Comparison of ENCODE assay signal across 8 mouse cellular contexts in the genomic region with DNA sequence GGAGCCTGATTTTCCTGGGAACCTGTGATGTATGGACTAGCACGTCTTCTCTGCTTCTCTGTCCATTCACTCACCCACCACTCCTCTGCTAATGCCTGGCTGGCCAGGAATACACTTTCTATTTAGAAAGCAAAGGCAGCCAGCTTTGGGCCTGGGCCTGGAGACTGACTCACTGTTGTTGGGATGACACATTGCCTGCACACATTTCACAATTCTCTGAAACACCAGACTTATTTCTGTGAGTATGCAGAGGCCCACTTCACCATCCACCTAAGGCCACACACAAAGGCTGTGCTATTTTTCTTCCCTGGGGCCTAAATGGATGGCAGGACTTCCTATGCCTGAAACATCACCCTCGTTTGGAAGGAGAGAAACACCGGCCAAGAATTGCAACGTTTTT.
DNase-seq lines count a peak whose midpoint lies in the region; ATAC-seq and TF ChIP-seq lines count a peak whose summit lies in the region.

No protein-coding gene starts in this region.

- no peak overlapping the region for H3K4me3 ChIP-seq in midbrain, embryonic 14.5 days (replicated peaks; ENCODE audit: low read depth, low read length)
- no peak overlapping the region for H3K4me3 ChIP-seq in midbrain, embryonic 16.5 days (ENCODE audit: low read depth, low read length)
- no peak overlapping the region for H3K4me3 ChIP-seq in myocyte
- H3K4me3 ChIP-seq in intestine, postnatal 0 days (ENCODE audit: low read depth, low read length) = no peak overlapping the region
- no peak overlapping the region for H3K4me3 ChIP-seq in midbrain, embryonic 11.5 days (ENCODE audit: low read depth, low read length)

- H3K27me3 ChIP-seq in midbrain, embryonic 14.5 days (ENCODE audit: control insufficient read depth, insufficient read depth, low read length) = no peaks in the 10 kb centered on the region
- H3K27me3 ChIP-seq in midbrain, embryonic 16.5 days (ENCODE audit: control insufficient read depth, insufficient read depth, low read depth, low read length) = no peaks in the 10 kb centered on the region
- H3K27me3 ChIP-seq in myocyte (ENCODE audit: control insufficient read depth, insufficient read depth, insufficient read length) = no peaks in the 10 kb centered on the region
- H3K27me3 ChIP-seq in intestine, postnatal 0 days (replicated peaks; ENCODE audit: control insufficient read depth, insufficient read depth, low read length) = no peaks in the 10 kb centered on the region
- H3K27me3 ChIP-seq in midbrain, embryonic 11.5 days (ENCODE audit: control insufficient read depth, insufficient read depth, low read length) = no peaks in the 10 kb centered on the region

- WGBS in midbrain, embryonic 14.5 days = 71% methylated on average over 4 of the region's 4 CpGs
- 62% methylated on average over 4 of the region's 4 CpGs for WGBS in midbrain, embryonic 16.5 days
- WGBS in intestine, postnatal 0 days = 55% methylated on average over 4 of the region's 4 CpGs
- 80% methylated on average over 4 of the region's 4 CpGs for WGBS in midbrain, embryonic 11.5 days

- H3K79me2 ChIP-seq in myocyte (ENCODE audit: control insufficient read depth, insufficient read depth) = no peaks in the 10 kb centered on the region

- H3K4me1 ChIP-seq in midbrain, embryonic 14.5 days (ENCODE audit: control insufficient read depth, insufficient read depth, low read length) = no peaks in the 10 kb centered on the region
- no peaks in the 10 kb centered on the region for H3K4me1 ChIP-seq in midbrain, embryonic 16.5 days (ENCODE audit: control insufficient read depth, insufficient read depth, low read length)
- H3K4me1 ChIP-seq in intestine, postnatal 0 days (replicated peaks; ENCODE audit: control insufficient read depth, insufficient read depth, low read length) = no peaks in the 10 kb centered on the region
- H3K4me1 ChIP-seq in midbrain, embryonic 11.5 days (ENCODE audit: control insufficient read depth, insufficient read depth, low read length) = no peaks in the 10 kb centered on the region

- TF ChIP-seq POLR2A in myocyte (IDR thresholded peaks at IDR 0.05; ENCODE audit: insufficient read length, low read depth) = no peak

- H3K27ac ChIP-seq in midbrain, embryonic 14.5 days (replicated peaks; ENCODE audit: low read depth, low read length) = no peak overlapping the region
- no peak overlapping the region for H3K27ac ChIP-seq in midbrain, embryonic 16.5 days (ENCODE audit: low read length)
- no peak overlapping the region for H3K27ac ChIP-seq in intestine, postnatal 0 days (ENCODE audit: low read depth, low read length)
- H3K27ac ChIP-seq in midbrain, embryonic 11.5 days (ENCODE audit: low read depth, low read length) = no peak overlapping the region

- TF ChIP-seq CTCF in intestine, postnatal 0 days (IDR thresholded peaks at IDR 0.05; ENCODE audit: low read depth) = no peak

- H3K9me3 ChIP-seq in midbrain, embryonic 14.5 days (ENCODE audit: control insufficient read depth, low read length) = no peaks in the 10 kb centered on the region
- no peaks in the 10 kb centered on the region for H3K9me3 ChIP-seq in midbrain, embryonic 16.5 days (replicated peaks; ENCODE audit: control insufficient read depth, low read length, poor library complexity, severe bottlenecking)
- H3K9me3 ChIP-seq in intestine, postnatal 0 days (ENCODE audit: control insufficient read depth) = no peaks in the 10 kb centered on the region
- H3K9me3 ChIP-seq in midbrain, embryonic 11.5 days (ENCODE audit: control insufficient read depth, low read length) = no peaks in the 10 kb centered on the region

- H3K9ac ChIP-seq in midbrain, embryonic 14.5 days (replicated peaks; ENCODE audit: low read length) = no peak overlapping the region
- H3K9ac ChIP-seq in midbrain, embryonic 16.5 days (ENCODE audit: low read depth, low read length) = no peak overlapping the region
- H3K9ac ChIP-seq in intestine, postnatal 0 days (ENCODE audit: low read depth, low read length) = no peak overlapping the region
- H3K9ac ChIP-seq in midbrain, embryonic 11.5 days (ENCODE audit: low read length) = no peak overlapping the region

- no peaks in the 10 kb centered on the region for H3K36me3 ChIP-seq in midbrain, embryonic 14.5 days (ENCODE audit: control insufficient read depth, insufficient read depth, low read length)
- H3K36me3 ChIP-seq in midbrain, embryonic 16.5 days (ENCODE audit: control insufficient read depth, insufficient read depth, low read length) = no peaks in the 10 kb centered on the region
- no peaks in the 10 kb centered on the region for H3K36me3 ChIP-seq in myocyte (ENCODE audit: control insufficient read depth, insufficient read depth)
- no peaks in the 10 kb centered on the region for H3K36me3 ChIP-seq in intestine, postnatal 0 days (ENCODE audit: control insufficient read depth, insufficient read depth)
- no peaks in the 10 kb centered on the region for H3K36me3 ChIP-seq in midbrain, embryonic 11.5 days (ENCODE audit: control insufficient read depth, insufficient read depth, low read length)

- no peak for ATAC-seq in midbrain, embryonic 14.5 days (ENCODE audit: low FRiP score, low TSS enrichment)
- ATAC-seq in midbrain, embryonic 16.5 days = no peak
- no peak for ATAC-seq in intestine, postnatal 0 days
- ATAC-seq in midbrain, embryonic 11.5 days (ENCODE audit: low FRiP score) = no peak

- H3ac ChIP-seq in myocyte (ENCODE audit: control insufficient read depth, insufficient read length) = no peak overlapping the region

- DNase-seq in midbrain, embryonic 14.5 days = peak; percentile 15
- DNase-seq in fat pad, adult 2 months (ENCODE audit: extremely low read depth, low read depth, low spot score) = peak; percentile 26
- peak; percentile 36 to 76 for DNase-seq in layer of hippocampus, adult 18-20 months (ENCODE audit: low spot score in 2 of 2)
- no peak for DNase-seq in cerebellum, adult 11 months
- no peak for DNase-seq in midbrain, embryonic 11.5 days (ENCODE audit: low spot score, missing footprints)

- H3K4me2 ChIP-seq in midbrain, embryonic 14.5 days (ENCODE audit: low read length) = no peak overlapping the region
- H3K4me2 ChIP-seq in midbrain, embryonic 16.5 days (ENCODE audit: low read length) = no peak overlapping the region
- H3K4me2 ChIP-seq in myocyte (ENCODE audit: low read depth) = peak overlapping the region; percentile 52
- no peak overlapping the region for H3K4me2 ChIP-seq in intestine, postnatal 0 days (replicated peaks; ENCODE audit: low read depth)
- no peak overlapping the region for H3K4me2 ChIP-seq in midbrain, embryonic 11.5 days

TF ChIP-seq in myocyte, 11 proteins besides CTCF, POLR2A, EP300 and RAD21:
- peak; percentile 98 for TF ChIP-seq CEBPB (IDR thresholded peaks at IDR 0.05; ENCODE audit: insufficient read depth, poor library complexity, severe bottlenecking)
- no peak for TF ChIP-seq POLR2AphosphoS2 (IDR thresholded peaks at IDR 0.05; ENCODE audit: insufficient read length, low read depth)
- TF ChIP-seq SRF (IDR thresholded peaks at IDR 0.05; ENCODE audit: control insufficient read depth, insufficient read length, low read depth) = no peak
- TF ChIP-seq MYOG (IDR thresholded peaks at IDR 0.05; ENCODE audit: control insufficient read depth in 1 of 3, insufficient read depth in 1 of 3, insufficient read length in 2 of 3, low read depth in 2 of 3) = no peak
- TF ChIP-seq MYOD1 (IDR thresholded peaks at IDR 0.05; ENCODE audit: control insufficient read depth in 1 of 3, insufficient read length in 2 of 3, low read depth in 2 of 3) = peak in 1 of 3 experiments; percentile 35
TF ChIP-seq in myocyte: peak in this region for 2.

Comparison
In these comparisons a context has a peak if more than half of its experiments do, and no peak if none do; other contexts are left out.
1. DNase-seq: peak in midbrain, embryonic 14.5 days (single experiment), fat pad, adult 2 months (single experiment) and layer of hippocampus, adult 18-20 months (2 of 2); none in cerebellum, adult 11 months (single experiment) and midbrain, embryonic 11.5 days (single experiment).